Mouse (Mus musculus): ENCODE data around the gene Tmem102.

The Tmem102 gene

GRCm38 (mm10) chr11:69787306-69787705 is 18.1 kb downstream of the Tmem102 start:
- no peak for DNase-seq (ENCODE audit: low spot score)

GRCm38 (mm10) chr11:69784793-69785272 is 20.6 kb downstream of the Tmem102 start:
- no peak for DNase-seq (ENCODE audit: low spot score)

GRCm38 (mm10) chr11:69781828-69782227 is 23.6 kb downstream of the Tmem102 start:
- no peak for DNase-seq (ENCODE audit: low spot score)

- DNase-seq (ENCODE audit: low spot score) = no peak
Measured at GRCm38 (mm10) chr11:69778985-69779384, 26.4 kb downstream of the Tmem102 start.

- no peak for DNase-seq (ENCODE audit: low spot score)
Measured at GRCm38 (mm10) chr11:69778258-69778982, 27.0 kb downstream of the Tmem102 start.

GRCm38 (mm10) chr11:69777504-69778257 is 27.7 kb downstream of the Tmem102 start:
- no peak for DNase-seq (ENCODE audit: low spot score)

- no peak for DNase-seq (ENCODE audit: low spot score)
Measured at GRCm38 (mm10) chr11:69776488-69776887, 28.9 kb downstream of the Tmem102 start.

- no peak for DNase-seq (ENCODE audit: low spot score)
Measured at GRCm38 (mm10) chr11:69775716-69776115, 29.7 kb downstream of the Tmem102 start.

GRCm38 (mm10) chr11:69774961-69775360 is 30.5 kb downstream of the Tmem102 start:
- DNase-seq (ENCODE audit: low spot score) = no peak

GRCm38 (mm10) chr11:69767625-69767909 is 37.9 kb downstream of the Tmem102 start:
- DNase-seq (ENCODE audit: low spot score) = no peak

- DNase-seq (ENCODE audit: low spot score) = no peak
Measured at GRCm38 (mm10) chr11:69766872-69767624, 38.4 kb downstream of the Tmem102 start.

- peak; percentile 70 for DNase-seq (ENCODE audit: low spot score)
Measured at GRCm38 (mm10) chr11:69766126-69766609, 39.3 kb downstream of the Tmem102 start.

GRCm38 (mm10) chr11:69765221-69766125 is 40.0 kb downstream of the Tmem102 start, which contains the start of gene Zbtb4:
Gene Zbtb4 (plus strand): TSS chr11:69765912.
- DNase-seq (ENCODE audit: low spot score) = no peak

GRCm38 (mm10) chr11:69763551-69763950 is 41.9 kb downstream of the Tmem102 start:
- no peak for DNase-seq (ENCODE audit: low spot score)

GRCm38 (mm10) chr11:69761868-69762267 is 43.6 kb downstream of the Tmem102 start, which contains the start of gene Slc35g3:
Gene Slc35g3 (minus strand): TSS chr11:69761968.
- DNase-seq (ENCODE audit: low spot score) = no peak

- no peak for DNase-seq (ENCODE audit: low spot score)
Measured at GRCm38 (mm10) chr11:69760901-69761200, 44.6 kb downstream of the Tmem102 start.

- no peak for DNase-seq (ENCODE audit: low spot score)
Measured at GRCm38 (mm10) chr11:69760160-69760900, 45.1 kb downstream of the Tmem102 start.

- peak; percentile 90 for DNase-seq (ENCODE audit: low spot score)
Measured at GRCm38 (mm10) chr11:69758971-69759721, 46.3 kb downstream of the Tmem102 start.

GRCm38 (mm10) chr11:69758478-69758970 is 46.9 kb downstream of the Tmem102 start, which contains the start of gene Polr2a:
Gene Polr2a (minus strand): TSS chr11:69758637.
- peak; percentile 98 for DNase-seq (ENCODE audit: low spot score)

GRCm38 (mm10) chr11:69758090-69758456 is 47.4 kb downstream of the Tmem102 start:
- DNase-seq (ENCODE audit: low spot score) = peak; percentile 97

All from layer of hippocampus, adult 11-12 months (tissue).